Mouse (Mus musculus) E14TG2a.4 (cell line): ENCODE results near the gene Mitd1.

Experiments
- CTCF ChIP-seq: conservative IDR thresholded peaks from 2 replicates; pipeline ENCODE4 v1.5.1; 2014; ENCODE audit warnings: low read length
- NANOG ChIP-seq: IDR thresholded peaks from 2 replicates; pipeline ENCODE4 v1.6.1; 2014; ENCODE audit warnings: borderline replicate concordance, low read length, mixed read lengths

DNA sequence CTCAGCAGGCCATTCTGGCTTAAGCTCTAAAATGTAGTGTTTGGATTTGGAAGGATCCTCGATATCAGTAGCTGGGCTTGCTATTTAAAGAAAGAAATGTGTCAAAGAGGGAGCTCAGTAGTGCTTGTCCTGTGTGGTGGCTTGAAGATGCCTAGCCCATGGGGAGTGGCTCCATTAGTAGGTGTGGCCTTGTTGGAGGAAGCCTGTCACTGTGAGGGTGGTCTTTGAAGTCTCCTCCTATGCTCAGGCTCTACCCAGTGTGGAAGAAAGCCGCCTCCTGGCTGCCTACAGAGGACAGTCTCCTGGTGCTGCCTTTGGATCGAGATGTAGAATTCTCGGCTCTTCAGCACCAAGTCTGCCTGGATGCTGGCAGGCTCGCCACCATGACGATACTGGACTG, 10.1 kb upstream of the Mitd1 start:
- TF ChIP-seq CTCF (no peak), NANOG (no peak)
